7 mouse cellular contexts compared by ENCODE assay signal in genomic region chr7:30431793-30432192, GRCm38 (mm10). TPM values are rescaled to one million over a fixed set of nuclear protein-coding genes. Genes with fewer than 3 reads are reported as not detected.
DNase-seq lines count a peak whose midpoint lies in the region; ATAC-seq lines count a peak whose summit lies in the region.

No protein-coding gene starts in this region.

- intact Hi-C loops in heart, postnatal 14 days (cut with DNase I): loop anchor here (1.0 kb wide), 1 partner anchor 58 kb away; no protein-coding TSS in a partner anchor

- peak; percentile 92 for DNase-seq in CD4-positive, CD25-positive, alpha-beta regulatory T cell, adult 2 months (ENCODE audit: low read depth, low spot score)
- DNase-seq in NIH3T3 (ENCODE audit: low read depth): peak; percentile 93
- peak; percentile 90 to 93 for DNase-seq in cerebellum, postnatal 36 days
- peak; percentile 49 to 62 for DNase-seq in heart, postnatal 14 days
- peak; percentile 84 to 88 for DNase-seq in layer of hippocampus, adult 8-10 months (ENCODE audit: low spot score in 2 of 2)
- peak; percentile 75 for DNase-seq in right cerebral cortex, postnatal 4 days

- peak; percentile 82 for ATAC-seq in megakaryocyte progenitor cell, adult 5-6 weeks (replicated peaks; ENCODE audit: poor library complexity)

RNA-seq across cellular contexts. Expression of gene Nfkbid, which starts 10.3 kb away (rescaled TPM):
- total RNA-seq in heart, postnatal 14 days (2021): under 1 TPM; 0.67 to 0.71 TPM
- total RNA-seq in layer of hippocampus, adult 8-10 months (2022): 1 to 10 TPM; 2.8 to 4.1 (median 3.2) TPM
- total RNA-seq in megakaryocyte progenitor cell, adult 5-6 weeks (2015): 14.1 and 24.0 TPM in 2 replicates
- total RNA-seq in megakaryocyte progenitor cell, adult 5-6 weeks (2017): 5.3 and 13.7 TPM in 2 replicates

RNA-seq across cellular contexts. Expression of gene Hcst, which starts 12.1 kb away (rescaled TPM):
- 1 to 10 TPM; 1.2 to 1.3 TPM for total RNA-seq in heart, postnatal 14 days (2021)
- 1 to 10 TPM in 3 of 4 experiments, not detected in 1; 1.8 to 3.3 (median 2.3) TPM for total RNA-seq in layer of hippocampus, adult 8-10 months (2022)
- 28.1 and 30.3 TPM in 2 replicates for total RNA-seq in megakaryocyte progenitor cell, adult 5-6 weeks (2015)
- 10.0 and 12.7 TPM in 2 replicates for total RNA-seq in megakaryocyte progenitor cell, adult 5-6 weeks (2017)

RNA-seq across cellular contexts. Expression of gene Aplp1, which starts 13.5 kb away (rescaled TPM):
- 1 to 10 TPM; 4.0 to 4.4 TPM for total RNA-seq in heart, postnatal 14 days (2021)
- total RNA-seq in layer of hippocampus, adult 8-10 months (2022): 1,000 to 10,000 TPM; 1,209 to 1,263 (median 1,238) TPM
- total RNA-seq in megakaryocyte progenitor cell, adult 5-6 weeks (2015): not detected in 2 replicates
- not detected in 2 replicates for total RNA-seq in megakaryocyte progenitor cell, adult 5-6 weeks (2017)

RNA-seq across cellular contexts. Expression of gene Tyrobp, which starts 18.2 kb away (rescaled TPM):
- 10 to 100 TPM; 18.6 to 19.9 TPM for total RNA-seq in heart, postnatal 14 days (2021)
- 100 to 1,000 TPM in 2 of 4 experiments, 10 to 100 TPM in 2; 24.9 to 572 (median 243) TPM for total RNA-seq in layer of hippocampus, adult 8-10 months (2022)
- 406 and 473 TPM in 2 replicates for total RNA-seq in megakaryocyte progenitor cell, adult 5-6 weeks (2015)
- 229 and 322 TPM in 2 replicates for total RNA-seq in megakaryocyte progenitor cell, adult 5-6 weeks (2017)

RNA-seq across cellular contexts. Expression of gene Kirrel2, which starts 25.7 kb away (rescaled TPM):
- not detected for total RNA-seq in heart, postnatal 14 days (2021)
- 10 to 100 TPM in 3 of 4 experiments, 1 to 10 TPM in 1; 9.6 to 13.7 (median 11.2) TPM for total RNA-seq in layer of hippocampus, adult 8-10 months (2022)
- not detected in 2 replicates for total RNA-seq in megakaryocyte progenitor cell, adult 5-6 weeks (2015)
- not detected in 2 replicates for total RNA-seq in megakaryocyte progenitor cell, adult 5-6 weeks (2017)

Comparison
In these comparisons a context has a peak if more than half of its experiments do, and no peak if none do; other contexts are left out.
1. Peak in every context shown above with its lines: DNase-seq and ATAC-seq.
2. RNA of gene Aplp1, which starts 13.5 kb away (total RNA-seq): 1,209 to 1,263 TPM in layer of hippocampus, adult 8-10 months; 4.0 to 4.4 TPM in heart, postnatal 14 days and not detected in megakaryocyte progenitor cell, adult 5-6 weeks; every median in the first group is over 100 times any median in the second.